Mouse (Mus musculus) liver, embryonic 18 days (tissue): ENCODE data around the gene Gli1. TPM values are rescaled to one million over a fixed set of nuclear protein-coding genes. Genes with fewer than 3 reads are reported as not detected.

Source experiments
- polyA plus RNA-seq: library from polyadenylated mRNA; depleted of rRNA; stranded (reverse); fragments of >200 nt; gene quantifications from 2 replicates; pipeline ENCODE4 v1.2.3, GENCODE M21; 2012; rRNA removed

Gli1 gene
- 0.48 and 0.55 TPM in 2 replicates for polyA plus RNA-seq

DNA sequence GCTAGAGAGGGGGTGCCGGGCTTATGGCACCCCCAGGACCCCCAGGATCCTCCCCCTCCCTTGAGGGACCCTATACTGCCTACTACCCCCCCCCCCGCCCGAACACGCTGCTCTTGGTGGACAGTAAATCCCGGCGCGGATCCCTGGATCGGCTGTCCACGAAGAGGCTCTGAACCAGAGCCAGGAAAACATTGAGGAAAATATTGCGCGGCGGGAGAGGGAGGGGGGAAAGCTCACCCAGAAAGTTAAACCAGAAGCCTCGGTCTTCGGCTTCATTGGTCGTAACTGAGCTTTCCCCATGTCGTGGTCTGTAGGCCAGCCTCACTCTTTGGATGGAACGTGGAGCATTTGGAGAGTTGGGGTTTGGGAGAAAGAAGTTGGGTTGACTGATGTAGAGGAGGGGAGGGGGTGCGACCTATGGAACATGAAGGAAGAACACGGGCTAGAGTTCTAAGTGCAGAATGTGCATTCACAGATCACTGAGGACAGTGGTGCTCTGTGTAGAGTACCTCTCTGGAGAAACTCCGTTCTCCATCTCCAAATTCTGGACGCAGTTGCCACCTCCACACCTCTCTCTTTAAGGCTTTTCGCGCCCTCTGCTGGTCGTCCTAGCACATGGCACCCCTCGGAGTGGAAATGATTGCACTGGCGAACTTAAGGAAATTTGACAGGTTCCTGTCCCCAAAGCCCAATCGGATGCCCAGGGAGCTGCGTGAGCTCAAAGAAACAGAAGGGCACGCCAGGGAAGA, at the start of gene Gli1:
TSS of gene Gli1 (minus strand) at position 84 of the 749 bp plus-strand sequence.

DNA sequence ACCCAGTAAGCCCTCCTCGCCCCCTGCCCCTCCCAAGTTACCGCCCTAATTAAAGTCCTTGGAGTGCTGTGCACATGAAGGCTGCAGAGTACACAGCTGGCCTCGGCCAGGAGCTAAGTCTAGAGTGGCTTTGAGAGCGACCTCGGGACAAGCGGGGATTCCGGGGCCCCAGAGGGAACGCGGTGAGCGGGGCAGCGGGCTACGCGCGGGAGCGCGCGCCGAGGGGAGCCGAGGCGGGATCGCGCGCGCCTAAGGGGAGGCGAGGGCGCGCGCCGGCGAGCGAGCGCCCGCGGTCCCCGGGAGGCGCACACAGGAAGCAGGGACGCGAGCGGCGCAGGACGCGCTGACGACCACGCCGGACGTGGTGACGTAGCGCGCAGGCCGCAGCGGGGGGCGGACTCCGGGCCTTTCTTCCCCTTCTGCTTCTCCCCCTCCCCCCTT, 38.5 kb upstream of the Gli1 start, which contains the start of gene R3hdm2:
TSS of gene R3hdm2 (plus strand) at position 77 of the 441 bp plus-strand sequence.

DNA sequence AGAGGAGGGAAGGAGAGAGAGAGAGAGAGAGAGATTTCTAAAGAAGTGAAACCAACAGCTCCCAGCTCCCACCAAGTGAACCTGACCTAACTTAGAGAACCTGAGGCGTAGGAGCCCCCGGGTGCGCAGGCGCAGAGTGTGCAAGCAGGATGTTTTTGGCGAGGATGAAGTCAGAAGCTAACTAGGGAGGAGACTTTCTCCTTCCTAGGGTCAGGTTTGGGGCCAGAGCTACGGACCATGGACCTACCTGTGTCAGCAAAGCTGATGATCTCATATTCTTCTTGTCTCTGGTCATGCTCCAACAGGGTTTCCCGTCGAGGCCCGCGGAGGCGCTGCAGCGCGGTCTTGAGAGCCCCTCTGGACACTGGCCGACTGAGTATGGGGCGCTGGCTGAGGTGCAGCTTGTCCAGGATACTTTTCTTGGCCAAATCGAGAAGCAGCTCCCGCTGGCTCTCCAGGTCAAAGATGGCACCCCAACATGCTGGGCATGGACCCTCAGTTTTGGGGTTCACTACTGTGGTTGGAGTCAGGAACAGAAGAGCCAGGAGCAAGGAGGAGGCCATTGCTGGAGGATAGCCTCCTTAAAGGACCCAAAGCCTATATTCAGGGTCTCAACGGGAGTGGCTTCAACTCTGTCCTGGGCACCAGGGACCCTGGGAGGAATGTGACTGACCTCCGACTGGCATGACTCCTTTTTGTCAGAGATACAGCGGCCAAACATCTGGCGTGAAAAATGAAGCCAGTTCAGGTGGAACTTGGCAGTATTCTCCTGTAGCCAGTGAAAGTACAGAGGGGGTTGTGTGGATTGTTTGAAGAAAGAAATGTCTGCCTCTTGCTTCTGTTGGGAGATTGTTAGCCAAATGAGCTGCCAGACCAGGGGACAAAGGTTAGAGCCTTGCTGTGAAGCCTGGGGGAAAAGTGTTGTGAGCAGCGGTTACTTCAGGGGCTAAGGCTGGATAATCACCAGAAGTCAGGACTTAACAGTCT, 28.4 kb upstream of the Gli1 start, which contains the start of gene Inhbc:
TSS of gene Inhbc (minus strand) at position 598 of the 987 bp plus-strand sequence.

DNA sequence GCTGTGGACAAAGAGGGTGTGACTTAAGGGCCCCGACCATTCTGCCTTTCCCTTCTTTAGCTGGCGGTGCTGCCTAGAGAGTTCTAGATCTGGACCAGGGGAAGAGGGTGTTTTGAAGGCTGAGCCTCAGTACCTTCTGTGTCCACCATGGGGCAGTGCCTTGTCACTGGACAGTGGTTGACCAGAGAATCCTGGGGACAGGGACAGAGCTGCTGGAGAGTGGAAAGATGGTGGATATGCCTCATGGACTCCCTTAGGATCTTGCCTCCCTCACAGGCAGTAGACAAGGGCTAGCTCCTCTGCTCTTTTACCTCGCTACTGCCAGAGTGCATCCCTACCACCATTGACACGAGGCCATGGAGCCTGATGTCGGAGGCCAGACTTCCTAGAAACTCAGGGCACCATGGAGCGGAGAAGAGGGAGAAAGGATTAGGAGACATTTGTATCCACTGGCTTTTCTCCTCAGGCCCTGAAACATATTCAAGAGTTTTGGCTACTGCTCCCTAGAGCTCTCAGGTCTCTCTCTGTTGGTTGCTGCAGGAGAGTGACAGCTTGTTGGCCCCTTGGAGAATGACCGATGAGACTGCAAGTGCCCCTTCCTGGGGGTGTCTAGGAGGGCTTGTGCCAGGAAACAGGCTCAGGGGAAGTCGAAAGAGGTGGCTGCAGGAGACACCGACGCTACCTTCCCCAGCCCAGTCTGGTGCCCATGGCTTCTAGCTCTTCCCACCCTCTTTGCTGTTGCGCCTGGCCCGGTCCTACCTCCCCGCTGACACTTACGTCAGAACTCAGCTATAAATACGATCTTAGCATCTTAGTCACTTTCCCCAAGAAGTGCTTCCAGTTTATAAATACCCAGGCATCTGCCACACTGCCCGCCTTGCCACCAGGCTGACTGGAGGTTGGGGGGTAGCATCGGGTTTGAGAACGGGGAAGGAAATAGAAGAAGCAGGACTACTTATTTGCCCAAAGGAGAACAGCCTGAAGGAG, 12.4 kb upstream of the Gli1 start, which contains the start of gene Inhbe:
TSS of gene Inhbe (minus strand) at position 503 of the 987 bp plus-strand sequence.

DNA sequence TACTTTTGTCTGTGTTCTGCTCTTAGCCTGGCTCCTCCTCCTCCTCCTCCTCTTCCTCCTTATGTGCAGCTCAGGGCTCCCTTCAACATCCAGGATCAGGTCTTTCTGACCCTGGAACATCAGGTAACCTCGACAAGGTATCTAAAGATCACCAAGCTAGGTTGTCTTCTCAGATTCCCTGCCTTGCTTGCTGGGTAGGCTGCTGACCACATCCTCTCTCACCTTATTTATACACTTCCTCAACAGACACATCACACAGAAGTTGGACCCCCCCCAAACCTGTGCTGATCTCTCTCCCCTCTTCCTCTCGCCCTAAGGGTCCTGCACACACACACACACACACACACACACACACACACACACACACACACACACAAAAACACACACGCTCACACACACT, 20.2 kb downstream of the Gli1 start, which contains the start of gene Arhgap9:
TSS of gene Arhgap9 (plus strand) at position 344 of the 400 bp plus-strand sequence.

DNA sequence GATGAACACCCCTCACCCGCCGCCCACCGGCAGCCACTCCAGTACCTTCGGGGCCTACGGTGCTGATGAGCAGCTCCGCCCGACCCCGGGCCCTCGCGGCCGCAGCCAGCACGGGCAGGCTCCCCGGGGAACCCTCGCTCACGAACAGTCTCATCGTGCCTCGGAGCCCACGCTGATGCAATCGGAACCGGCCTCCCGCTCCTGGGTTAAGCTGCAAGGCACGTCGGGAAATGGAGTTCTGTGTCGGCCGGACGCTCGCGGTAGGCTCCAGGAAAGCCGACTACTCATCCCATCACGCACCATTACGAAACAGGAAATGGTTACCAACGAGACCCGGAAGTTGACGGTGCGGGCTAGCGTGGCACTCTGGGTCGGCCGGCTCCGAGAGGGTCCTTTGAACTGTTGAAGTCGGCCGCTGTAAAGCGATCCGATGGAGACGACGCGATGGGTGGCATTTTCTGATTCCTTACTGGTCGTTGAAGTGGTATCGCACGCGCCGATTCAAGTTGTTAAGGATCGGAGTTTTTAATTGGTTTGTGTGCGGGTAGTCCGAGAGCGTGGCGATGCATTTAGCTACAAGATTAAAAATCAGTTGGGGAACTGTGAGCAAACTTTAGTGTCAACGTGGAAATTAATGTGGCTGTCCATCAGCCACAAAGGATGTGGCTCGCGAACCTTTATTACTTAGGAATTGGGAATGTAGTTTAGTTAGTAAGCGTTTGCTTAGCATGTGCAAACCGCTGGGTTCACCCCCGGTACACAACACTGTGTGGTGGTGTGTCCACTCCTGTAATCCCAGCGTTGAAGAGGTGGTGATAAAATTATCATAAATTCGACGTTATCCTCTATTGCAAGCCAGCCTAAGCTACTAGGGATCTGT, 30.1 kb downstream of the Gli1 start, which contains the start of gene Mars:
TSS of gene Mars (minus strand) at position 311 of the 880 bp plus-strand sequence.

DNA sequence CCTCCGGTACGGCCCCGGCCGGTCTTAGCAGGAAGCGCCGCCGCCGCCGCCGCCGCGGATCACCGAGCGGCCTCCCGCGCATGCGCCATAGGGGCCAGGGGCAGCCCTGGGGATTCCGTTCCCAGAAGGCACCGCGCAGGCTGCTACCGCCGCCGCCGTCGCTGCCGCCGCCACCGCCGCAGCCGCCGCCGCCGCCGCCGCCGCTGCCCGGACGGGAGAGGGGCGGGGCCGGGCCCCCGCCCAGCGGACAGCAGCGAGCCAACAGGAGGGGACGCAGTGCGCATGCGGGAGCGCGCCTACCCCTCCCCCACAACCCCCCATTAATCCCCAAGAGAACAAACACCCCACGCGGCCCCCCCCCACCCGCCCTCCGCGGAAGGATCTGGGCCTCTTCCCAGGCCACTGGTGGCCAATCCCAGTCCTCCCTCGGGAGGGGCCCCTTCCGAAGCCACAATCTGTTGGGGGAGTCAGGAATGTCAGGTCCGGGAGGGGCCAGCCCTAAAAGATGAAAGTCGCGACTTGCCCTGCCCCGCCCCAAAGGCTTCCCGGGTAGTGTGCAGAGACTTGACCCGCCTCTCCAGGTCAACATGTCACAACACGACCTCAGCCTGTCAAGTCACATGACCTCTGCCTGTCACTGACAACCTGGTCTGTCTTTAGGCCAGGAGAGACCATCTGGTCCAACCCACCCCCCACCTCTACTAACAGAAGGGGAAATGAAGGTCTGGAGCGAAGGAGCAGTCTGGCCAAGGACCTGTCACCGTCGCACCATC, 52.8 kb downstream of the Gli1 start, which contains the start of gene Mbd6:
TSS of gene Mbd6 (minus strand) at position 219 of the 773 bp plus-strand sequence.

Other genes starting within 250 kb of the Gli1 start
- 48.7 and 52.7 TPM in 2 replicates for gene Os9, start 220.8 kb downstream of the Gli1 start, polyA plus RNA-seq
- gene B4galnt1, start 176.7 kb downstream of the Gli1 start, polyA plus RNA-seq = 21.1 and 27.0 TPM in 2 replicates
- 3.8 and 4.2 TPM in 2 replicates for gene Slc26a10, start 161.3 kb downstream of the Gli1 start, polyA plus RNA-seq
- gene Arhgef25, start 151.9 kb downstream of the Gli1 start, polyA plus RNA-seq = 5.2 and 6.2 TPM in 2 replicates
- 25.7 and 36.5 TPM in 2 replicates for gene Dtx3, start 146.2 kb downstream of the Gli1 start, polyA plus RNA-seq
- 15.5 and 18.1 TPM in 2 replicates for gene Pip4k2c, start 130.4 kb downstream of the Gli1 start, polyA plus RNA-seq
- gene Kif5a, start 78.6 kb downstream of the Gli1 start, polyA plus RNA-seq = 0.13 TPM in 2 replicates
- gene Dctn2, start 75.6 kb downstream of the Gli1 start, polyA plus RNA-seq = 57.1 and 59.5 TPM in 2 replicates
- gene Mbd6, start 53.0 kb downstream of the Gli1 start, polyA plus RNA-seq = 6.1 and 8.2 TPM in 2 replicates
- gene Mars, start 30.2 kb downstream of the Gli1 start, polyA plus RNA-seq = 45.8 and 49.7 TPM in 2 replicates
- gene Arhgap9, start 20.0 kb downstream of the Gli1 start, polyA plus RNA-seq = 11.3 and 12.3 TPM in 2 replicates
- 15.8 and 17.1 TPM in 2 replicates for gene Inhbe, start 12.4 kb upstream of the Gli1 start, polyA plus RNA-seq
- gene Inhbc, start 28.5 kb upstream of the Gli1 start, polyA plus RNA-seq = 5.6 and 6.3 TPM in 2 replicates
- 10.7 and 13.9 TPM in 2 replicates for gene R3hdm2, start 38.4 kb upstream of the Gli1 start, polyA plus RNA-seq
- gene Stac3, start 159.7 kb upstream of the Gli1 start, polyA plus RNA-seq = 0.37 and 0.73 TPM in 2 replicates
- gene Ndufa4l2, start 173.0 kb upstream of the Gli1 start, polyA plus RNA-seq = 58.2 and 83.8 TPM in 2 replicates
- 109 and 125 TPM in 2 replicates for gene Shmt2, start 180.5 kb upstream of the Gli1 start, polyA plus RNA-seq
- gene Nxph4, start 192.6 kb upstream of the Gli1 start, polyA plus RNA-seq = 0.03 and 0.07 TPM in 2 replicates